Mouse (Mus musculus) liver, embryonic 14.5 days (tissue): ENCODE results near the gene Itgb1bp1.

ENCODE experiments used
- CTCF ChIP-seq: IDR thresholded peaks from 2 replicates; pipeline ENCODE4 v1.5.1; 2016; ENCODE audit warnings: antibody characterized with exemption, low read depth, control low read depth
- EP300 ChIP-seq: IDR thresholded peaks from 2 replicates; pipeline ENCODE4 v1.6.1; 2016; ENCODE audit warnings: antibody characterized with exemption, low read depth

GRCm38 (mm10) chr12:21312201-21312600, 26.1 kb upstream of the Itgb1bp1 start:
- no peak for TF ChIP-seq EP300
- TF ChIP-seq CTCF = no peak
